Mouse (Mus musculus): Measurements from ENCODE around the gene Erf.

DNA sequence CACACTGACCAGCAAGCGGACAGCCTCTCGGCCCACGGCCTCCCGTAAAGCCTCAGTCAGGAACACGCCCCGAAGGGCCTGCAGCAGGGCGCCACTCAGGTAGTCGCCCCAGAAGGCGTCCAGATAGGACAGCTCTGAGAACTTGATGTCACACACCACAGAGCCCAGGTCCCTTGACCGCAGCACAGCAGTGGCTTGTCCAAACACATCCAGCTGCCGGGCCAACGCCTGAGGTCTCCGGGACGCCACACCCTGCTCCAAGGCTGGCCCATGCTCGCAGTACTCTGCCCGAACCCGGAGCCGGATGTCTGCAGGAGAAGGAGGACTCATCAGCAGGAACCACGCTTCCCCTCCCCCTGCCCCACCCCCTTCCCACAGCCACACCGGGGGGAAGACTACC, 46.9 kb downstream of the Erf start:
- TF ChIP-seq CTCF (IDR thresholded peaks at IDR 0.05; ENCODE audit: insufficient read depth, low read depth, low read length) (no peak), POLR2A (IDR thresholded peaks at IDR 0.05; ENCODE audit: insufficient read depth, low read depth, low read length) (no peak)

Measured in olfactory bulb, adult 2 months (tissue).